Mouse (Mus musculus): Measurements from ENCODE around the gene Scaf4.
"Not testable (repeated sequence)": the region's sequence is repeated elsewhere in the genome, so short reads cannot be mapped to it uniquely, and the experiment has no call there.

The Scaf4 gene

DNA sequence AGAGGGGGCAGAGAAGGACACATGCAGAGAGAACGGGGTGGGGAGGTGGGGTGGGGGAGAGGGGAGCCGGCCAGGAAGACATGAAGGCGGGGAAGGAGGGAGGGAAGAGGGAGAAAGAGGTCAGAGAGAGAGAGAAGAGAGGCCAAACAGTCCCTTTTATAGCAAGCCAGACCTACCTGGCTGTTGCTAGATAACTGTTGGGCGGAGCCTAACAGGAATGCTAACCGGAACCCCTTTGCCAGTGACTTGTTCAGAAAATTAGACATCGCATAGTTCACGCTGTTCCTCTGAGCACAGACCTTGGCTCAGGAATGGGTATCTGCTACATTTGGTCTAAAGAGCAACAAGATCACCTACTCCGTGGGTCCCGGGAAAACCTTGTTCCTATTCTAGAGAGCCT, 6.7 kb upstream of the Scaf4 start:
- no peak for DNase-seq (ENCODE audit: low read depth)

DNA sequence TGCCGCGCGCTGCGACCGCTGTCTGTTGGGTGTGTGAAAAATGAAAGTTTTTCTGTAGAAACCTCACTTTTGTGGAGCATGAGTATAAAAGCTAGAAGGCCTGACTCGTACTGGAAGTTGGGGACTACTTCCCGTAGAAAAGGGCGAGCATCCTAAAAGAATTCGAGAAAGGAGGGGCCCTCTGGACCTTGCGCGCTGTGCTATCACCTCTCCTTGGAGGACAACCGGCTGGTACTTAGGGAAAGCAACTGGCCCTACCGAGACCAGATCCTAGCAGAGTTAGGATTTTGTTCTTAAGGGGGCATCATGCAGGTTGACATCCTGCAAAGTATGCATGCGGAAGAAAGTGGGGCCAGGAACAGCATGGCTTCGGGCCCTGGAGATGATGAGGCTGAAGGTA, 613 bp upstream of the Scaf4 start:
- no peak for DNase-seq (ENCODE audit: low read depth)

DNA sequence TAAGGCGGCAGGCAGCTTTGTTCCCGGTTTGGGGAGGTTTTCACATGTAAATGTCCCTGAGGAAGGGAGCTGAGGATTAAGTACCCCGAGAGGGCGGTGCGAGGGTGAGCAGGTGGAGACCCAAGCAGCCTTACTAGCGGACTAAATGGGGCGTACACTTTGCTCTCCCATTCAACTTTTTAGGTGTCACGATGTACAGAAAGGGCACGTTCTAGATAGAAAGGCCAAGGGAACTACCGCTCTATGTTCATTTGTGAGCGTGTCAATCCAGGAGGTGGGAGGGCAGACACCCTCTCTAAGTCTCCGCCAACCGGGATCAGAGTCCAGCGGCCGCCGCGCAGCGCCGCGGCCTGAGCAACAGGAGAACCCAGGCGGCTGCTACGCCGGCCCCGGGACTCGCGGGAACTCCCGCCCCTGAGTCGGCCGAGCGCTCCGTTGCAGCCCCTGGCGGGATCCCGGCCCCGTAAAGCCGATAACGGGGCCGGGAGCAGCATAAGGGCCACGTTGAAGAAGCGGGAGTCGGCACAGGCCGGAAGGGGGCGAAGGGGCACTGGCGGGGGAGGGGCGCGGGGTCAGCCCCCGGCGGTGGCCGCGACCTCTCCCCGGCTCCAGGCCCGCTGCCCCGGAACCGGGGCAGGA, 918 bp downstream of the Scaf4 start:
- no peak for DNase-seq (ENCODE audit: low read depth)

DNA sequence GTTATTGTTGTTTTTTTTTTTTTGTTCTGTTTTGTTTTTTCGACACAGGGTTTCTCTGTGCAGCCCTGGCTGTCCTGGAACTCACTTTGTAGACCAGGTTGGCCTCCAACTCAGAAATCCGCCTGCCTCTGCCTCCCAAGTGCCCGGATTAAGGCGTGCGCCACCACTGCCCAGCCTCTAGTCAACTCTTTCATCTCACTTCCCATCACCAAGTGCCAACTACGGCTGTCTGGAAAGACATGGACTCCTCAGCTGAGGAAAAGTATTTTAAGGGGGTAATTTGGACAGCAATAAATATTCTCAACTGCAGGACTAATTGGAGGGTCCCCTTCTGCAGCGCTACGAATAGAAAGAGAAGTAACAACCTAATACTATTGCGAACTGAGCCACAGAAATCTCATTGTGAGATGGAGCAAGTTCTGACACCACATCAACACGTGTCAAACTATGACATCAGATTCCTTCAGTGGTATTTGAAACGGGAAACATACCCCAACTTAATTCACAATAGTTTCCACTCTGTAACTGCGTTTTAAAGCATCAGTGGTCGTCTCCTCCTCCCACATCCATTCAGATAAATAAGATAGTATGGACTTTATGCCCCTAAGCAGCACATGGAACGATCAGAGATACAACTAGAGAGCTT, 1.6 kb downstream of the Scaf4 start:
- peak; percentile 31 for DNase-seq (ENCODE audit: low read depth)

DNA sequence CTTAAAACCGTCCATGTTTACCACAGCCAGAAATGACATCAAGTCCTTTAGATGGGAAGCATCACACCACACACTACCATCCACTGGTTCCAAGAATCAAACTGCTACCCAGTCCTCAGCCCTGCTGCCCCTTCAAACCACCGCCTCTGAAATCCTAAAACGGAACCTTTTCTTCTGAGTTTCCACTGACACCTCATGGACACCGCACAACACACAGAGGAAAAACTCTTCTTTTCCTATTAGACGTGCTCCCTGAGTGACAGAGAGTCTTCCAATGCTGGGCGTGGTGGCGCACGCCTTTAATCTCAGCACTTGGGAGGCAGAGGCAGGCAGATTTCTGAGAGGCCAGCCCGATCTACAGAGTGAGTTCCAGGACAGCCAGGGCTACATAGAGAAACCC, 2.9 kb downstream of the Scaf4 start:
- no peak for DNase-seq (ENCODE audit: low read depth)

DNA sequence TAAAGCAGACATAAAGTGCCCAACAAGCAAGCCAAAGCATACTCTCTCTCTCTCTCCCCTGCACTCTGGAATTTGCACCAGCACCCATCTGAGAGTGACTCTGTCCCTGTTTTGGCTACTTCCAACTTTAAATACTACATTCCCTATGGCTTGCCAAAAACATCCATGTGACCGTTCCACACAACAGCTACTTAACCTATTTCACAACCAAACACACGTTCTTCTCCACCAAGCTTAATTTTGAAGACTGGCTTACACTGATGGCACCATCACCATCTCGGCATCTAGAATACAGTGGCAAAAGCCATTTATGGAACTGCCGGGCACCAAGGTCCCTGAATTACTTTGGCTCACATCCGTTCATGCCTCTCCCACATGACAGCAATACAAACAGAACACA, 3.3 kb downstream of the Scaf4 start:
- DNase-seq (ENCODE audit: low read depth): no peak

DNA sequence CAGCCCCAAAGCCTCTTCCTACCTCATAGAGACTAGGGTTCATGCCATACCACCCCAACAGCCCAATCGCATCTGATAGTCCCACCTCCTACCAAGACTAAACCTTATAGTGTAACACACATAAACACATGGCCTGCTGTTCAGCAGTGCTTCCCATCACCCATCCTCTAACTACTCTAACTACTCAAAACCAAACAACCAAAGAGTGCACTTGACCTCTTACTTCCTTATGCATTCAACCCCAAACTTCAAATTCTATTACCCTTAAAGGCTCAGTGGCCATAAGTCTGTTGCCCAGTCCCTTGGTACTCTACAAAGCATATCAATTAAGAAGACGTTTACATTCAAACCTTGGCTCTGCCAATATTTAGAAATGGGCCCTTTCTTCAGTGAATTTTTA, 3.8 kb downstream of the Scaf4 start:
- DNase-seq (ENCODE audit: low read depth): no peak

DNA sequence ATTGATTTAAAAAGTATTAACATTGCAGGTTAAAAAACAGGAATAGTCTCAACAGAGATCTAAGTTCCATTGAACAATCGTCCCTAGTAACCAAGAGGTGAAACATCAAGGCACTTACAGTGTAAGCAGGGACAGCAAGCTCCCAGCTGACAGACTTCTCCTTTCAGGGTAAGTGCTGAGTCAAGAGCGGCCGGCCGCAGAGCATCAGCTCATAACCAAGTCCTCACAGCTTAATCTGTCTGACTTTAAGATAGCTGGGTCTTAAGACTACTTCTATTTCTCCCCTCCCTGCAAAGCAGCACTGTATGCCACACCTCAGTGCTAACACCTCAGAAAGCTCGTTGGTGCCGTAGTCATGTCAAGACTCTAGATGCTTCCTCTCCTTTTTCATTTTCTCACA, 5.2 kb downstream of the Scaf4 start:
- DNase-seq (ENCODE audit: low read depth): peak; percentile 50

DNA sequence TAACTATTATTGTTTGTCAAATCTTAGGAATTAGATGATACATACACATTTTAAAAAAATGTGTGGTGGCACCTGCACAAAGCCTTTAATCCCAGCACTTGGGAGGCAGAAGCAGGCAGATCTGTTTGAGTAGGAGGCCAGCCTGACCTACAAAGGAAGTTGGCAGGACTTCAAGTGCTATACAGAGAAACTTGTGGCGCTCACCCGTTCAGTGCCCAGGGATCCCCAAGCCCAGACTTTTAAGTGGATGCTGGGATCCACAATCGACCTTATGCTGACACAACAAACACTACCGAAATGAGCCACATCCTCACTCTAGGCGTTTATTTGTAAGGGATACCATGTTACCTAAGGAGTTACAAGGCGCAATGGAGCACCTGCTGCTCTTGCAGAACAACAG, 8.8 kb downstream of the Scaf4 start:
- DNase-seq (ENCODE audit: low read depth): no peak

DNA sequence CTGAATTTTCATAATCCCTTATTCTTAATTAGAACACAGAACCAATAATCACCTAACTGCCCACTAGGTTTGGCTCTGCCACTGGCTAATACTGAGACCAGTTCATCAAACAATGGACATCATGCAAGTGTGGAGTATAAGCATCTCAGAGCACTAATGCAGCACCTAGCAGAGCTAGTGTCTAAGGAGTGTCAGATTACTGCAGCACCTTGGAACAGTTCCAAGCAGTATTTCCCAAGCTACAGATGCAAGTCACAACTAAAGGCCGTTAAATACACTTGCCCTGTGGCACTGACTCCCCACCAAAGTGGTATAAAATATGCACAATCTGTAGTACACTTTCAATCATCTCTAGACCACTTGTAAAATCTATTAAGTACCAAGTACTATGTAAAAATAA, 17.7 kb downstream of the Scaf4 start:
- no peak for DNase-seq (ENCODE audit: low read depth)

DNA sequence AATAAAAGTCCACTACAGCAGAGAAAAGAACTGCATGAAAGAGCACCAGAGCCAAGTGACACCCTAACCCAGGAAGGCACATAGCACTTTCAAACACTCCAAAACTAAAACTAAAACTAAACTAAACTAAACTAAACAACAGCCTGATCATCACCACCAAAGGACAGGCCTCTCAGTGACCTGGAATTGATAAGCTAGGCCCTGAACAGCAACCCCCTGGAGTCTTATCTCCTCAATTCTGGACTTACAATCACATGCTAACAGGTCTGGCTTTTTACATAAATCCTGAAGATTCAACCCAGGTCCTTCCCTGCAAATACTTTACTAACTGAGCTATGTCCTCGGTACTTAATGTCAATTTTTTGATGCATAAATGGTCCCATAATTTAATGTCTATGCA, 19.2 kb downstream of the Scaf4 start:
- no peak for DNase-seq (ENCODE audit: low read depth)

DNA sequence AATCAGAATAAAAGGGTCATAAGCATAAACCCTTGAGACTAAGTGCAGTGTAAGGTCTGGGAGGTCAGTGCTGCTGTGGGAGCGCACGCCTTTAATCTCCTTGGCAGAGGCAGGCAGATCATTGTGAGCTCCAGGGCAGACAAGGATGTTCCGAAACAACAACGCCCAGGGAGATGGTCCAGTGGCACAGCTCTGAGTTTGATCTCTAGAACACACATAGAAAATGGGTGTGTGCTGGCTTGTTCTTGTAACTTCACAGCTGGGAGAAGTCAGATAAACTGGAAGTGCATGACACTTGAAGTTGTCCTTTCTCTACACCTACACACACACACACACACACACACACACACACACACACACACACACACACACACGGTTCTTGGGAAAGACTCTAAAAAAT, 20.3 kb downstream of the Scaf4 start:
- DNase-seq (ENCODE audit: low read depth): no peak

DNA sequence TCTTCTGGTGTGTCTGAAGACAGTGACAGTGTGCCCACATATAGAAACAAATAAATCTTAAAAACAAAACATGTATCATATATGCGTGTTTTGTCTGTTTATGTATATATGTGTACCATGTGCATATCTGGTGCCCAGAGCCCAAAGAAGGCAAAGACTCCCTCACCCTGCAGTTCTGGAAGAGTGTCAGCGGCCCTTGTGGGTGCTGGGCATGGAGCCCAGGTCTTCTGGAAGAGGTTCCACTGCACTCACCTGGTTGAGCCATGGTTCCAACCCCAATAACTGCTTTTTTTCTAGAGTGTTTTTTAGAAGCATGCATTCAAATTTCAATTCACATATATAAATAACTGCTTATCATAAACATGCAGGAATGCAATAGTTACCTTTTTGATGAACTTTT, 22.5 kb downstream of the Scaf4 start:
- no peak for DNase-seq (ENCODE audit: low read depth)

DNA sequence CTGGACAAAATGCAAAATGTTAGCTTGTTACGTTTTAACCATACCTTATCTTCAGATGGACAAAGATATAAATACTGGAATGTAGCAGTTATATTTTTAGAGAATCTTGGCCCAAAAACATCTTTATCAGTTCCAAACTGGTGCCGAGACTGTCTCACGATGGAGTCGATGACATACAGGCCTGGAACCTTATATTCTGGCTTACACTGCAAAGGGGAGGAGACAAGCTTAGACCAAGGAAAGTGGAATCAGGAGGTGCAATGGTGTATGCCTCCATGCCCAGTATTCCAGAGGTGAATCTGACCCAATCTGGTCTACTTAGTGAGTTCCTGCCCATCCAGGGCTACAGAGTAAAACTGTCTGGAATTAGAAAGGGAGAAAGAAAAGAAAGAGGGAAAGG, 24.2 kb downstream of the Scaf4 start:
- no peak for DNase-seq (ENCODE audit: low read depth)

DNA sequence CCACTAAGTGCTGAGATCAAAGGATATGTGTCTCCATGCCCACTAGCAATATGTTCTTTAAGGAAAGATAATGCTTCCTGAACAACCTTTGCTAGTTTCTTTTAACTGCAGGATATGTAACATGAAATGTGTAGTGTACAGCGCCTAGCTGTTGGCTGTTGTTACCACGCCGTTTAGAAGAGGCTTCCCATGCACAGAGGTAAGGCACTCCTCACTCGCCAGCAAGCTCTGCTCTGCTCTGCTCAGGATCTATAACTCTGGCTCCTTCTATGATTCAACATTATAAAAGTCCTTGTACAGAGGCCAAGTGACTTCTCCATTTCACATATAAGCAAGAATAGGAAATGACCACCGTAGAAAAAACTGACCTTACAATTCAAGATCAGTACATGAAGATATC, 24.7 kb downstream of the Scaf4 start:
- DNase-seq (ENCODE audit: low read depth): no peak

DNA sequence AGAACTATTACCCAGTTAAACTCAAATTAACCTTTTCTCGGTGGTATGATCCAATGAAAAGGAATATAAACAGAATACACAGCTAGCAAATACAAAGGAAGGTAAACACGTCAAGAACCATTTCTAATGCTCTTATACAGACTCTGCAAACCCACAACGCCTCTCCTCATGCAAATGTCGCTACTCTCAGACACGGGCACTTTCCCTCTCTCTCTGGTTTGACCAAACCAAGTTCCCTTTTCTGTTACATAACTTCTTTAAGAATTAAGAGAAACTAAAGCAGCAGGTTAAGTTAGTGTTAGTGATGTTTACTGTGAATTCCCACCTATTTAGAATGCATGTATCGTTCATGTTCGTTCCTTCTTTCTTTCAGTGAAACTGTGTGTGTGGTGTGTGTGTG, 25.4 kb downstream of the Scaf4 start:
- DNase-seq (ENCODE audit: low read depth): no peak

DNA sequence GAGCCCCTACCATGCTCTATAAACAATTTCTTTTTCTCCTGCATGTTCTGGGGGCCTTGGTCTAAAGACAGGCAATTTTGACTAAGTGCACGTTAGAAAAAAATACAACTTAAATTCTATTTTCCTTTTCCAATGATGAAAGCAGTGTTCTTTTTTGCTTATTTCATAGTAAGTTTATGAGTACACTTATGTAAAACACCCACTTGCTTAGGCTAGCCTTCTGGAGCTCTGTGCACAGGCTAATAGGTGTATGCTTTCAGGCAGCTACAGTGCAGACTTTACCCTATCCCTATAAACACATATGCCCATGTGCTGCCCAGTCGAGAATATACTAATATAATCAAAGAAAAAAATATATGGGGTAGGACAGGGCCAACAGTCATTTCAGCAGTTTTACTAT, 31.8 kb downstream of the Scaf4 start:
- no peak for DNase-seq (ENCODE audit: low read depth)

DNA sequence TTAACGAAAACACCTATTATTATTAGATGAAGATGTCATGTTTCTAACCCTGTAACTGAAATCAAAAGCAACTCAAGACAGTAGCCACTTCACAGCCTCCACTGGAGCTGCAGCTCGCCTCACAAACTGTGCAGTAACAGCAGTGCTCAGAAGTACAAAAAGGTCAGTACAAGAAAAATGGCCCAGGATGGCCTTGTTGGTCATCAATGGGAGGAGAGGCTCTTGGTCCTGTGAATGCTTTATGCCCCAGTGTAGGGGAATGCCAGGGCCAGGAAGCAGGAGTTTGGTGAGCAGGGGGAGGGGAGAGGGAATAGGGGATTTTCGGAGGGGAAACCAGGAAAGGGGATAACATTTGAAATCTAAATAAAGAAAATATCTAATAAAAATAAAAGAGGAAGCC, 33.0 kb downstream of the Scaf4 start:
- DNase-seq (ENCODE audit: low read depth): not testable (repeated sequence)

DNA sequence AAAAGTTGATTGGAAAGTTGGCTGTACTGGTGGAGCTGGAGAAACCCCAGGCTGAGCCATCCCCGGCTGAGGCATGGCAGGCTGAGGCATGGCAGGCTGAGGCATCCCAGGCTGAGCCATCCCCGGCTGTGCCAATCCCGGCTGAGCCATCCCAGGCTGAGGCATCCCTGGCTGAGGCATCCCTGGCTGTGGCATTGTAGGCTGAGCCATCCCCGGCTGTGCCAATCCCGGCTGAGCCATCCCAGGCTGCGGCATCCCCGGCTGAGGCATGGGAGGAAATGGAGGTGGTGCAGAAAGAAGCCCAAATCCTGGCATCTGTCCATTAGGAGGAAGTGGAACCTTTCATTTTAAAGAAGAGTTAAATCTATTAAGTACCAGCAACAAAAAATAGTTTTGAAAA, 34.2 kb downstream of the Scaf4 start:
- DNase-seq (ENCODE audit: low read depth): no peak

DNA sequence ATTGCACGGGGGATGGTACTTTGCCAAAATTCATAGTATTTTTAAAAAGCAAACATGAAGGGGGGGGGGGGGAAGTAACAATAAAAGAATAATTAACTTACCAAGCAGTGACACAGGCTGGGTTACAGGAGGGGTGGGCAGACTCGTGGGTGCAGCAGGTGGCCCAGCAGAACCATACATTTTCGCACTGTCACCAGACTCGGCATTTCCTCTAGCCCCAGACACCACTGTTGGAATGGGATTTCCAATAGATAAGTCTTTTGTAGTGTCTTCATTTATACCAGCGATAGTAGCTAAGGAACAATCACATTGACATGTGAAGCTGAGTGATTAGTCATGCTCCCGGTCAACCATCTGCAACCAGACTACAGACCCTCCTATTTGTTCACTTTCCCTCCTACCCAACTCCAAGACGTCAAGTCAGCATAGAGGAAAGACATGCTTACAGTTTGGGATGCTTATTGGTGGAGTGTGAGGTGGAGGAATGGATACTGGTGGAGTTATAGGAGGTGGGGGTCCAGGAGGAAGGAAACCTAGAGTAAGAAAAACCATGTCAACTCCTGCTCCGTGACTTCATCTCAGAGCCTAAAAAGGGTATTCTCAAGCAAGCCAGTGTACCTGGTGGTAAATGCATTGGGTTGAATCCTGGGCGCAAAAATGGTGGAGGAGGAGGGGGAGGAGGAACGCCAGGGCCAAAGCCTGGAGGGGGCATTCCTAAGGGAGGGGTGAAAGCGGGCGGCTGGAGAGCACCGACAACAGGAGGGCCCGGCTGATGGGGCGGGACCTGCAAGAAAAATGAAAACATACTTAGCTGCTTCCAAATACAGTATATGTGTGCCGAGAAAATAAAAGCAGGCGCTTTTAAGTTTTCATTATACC, 41.6 kb downstream of the Scaf4 start:
- no peak for DNase-seq (ENCODE audit: low read depth)

DNA sequence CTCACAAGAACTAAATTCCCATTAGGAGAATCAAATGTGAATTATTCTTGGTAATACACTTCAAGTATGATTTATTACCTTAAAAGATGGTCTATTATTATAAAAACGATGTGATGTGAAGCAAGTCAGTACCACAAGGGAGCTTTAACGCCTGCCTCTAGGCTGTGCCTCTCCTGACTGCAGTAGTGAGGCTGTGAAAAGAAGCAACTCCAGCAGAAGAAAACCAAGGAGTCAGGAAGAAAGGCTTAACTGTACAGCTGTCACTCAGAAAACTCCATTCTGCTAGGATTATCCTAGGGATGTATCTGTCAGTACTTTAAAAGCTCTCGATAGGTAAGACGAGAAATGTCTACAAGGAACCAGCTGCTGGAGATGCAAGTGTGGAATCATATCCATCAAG, 42.4 kb downstream of the Scaf4 start:
- no peak for DNase-seq (ENCODE audit: low read depth)

DNA sequence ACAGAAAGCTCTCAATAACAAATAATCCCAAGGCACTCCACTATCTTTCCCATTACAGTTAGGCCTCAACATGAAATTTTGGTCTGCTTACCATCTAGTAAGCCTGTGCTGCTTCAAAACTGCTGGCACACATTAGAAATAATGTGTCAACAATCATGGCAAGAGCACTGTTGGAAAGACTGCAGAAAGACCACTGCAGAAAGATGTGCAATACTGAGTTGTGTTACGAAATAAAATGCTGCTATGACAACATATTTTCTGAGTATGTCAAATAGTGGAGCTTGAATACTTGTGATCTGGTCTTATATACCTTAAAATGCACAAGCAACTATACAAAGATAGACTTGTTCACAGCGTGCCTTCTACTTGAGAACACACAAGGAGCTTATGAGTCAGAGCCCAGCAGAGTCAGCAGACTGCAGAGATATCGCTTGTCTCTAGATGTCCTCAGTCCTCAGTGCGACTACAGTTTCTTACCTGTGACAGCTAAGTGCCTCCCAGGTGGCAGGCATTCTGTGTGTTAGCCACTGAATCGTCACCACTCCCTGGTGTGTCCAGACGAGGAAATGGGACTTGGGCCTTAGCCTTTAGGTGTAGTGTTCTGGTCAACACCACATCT, 45.1 kb downstream of the Scaf4 start:
- no peak for DNase-seq (ENCODE audit: low read depth)

DNA sequence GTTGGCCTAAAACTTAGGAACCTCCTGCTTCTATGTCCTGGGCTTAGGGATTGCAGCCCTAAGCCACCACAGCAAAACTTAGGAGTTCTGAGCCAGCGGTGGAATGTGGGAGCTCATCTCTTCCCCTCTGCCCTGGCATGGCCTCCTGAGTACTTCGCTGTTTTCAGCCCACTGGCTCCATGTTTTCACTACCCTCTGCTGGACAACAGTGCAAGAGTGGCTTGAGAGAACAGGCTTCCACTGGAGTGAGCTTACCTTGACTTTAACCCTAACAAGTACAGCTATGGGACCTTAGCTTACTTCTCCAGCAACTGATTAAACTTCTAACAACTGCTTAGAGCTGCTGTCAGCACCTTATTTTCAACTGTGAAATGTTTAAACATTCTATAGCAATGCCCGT, 49.1 kb downstream of the Scaf4 start:
- no peak for DNase-seq (ENCODE audit: low read depth)
